Mouse (Mus musculus): Measurements from ENCODE around the gene Slc22a12.

Gene Slc22a12

GRCm38 (mm10) chr19:6494032-6494431, 48.8 kb downstream of the Slc22a12 start:
- ChIA-PET CTCF (interaction anchor here in 3 of 4 experiments (0.6 to 2.3 kb wide), 4 partner anchors 58 to 169 kb away, joined by 3 to 12 read pairs (median 5); no protein-coding TSS in a partner anchor), POLR2A (interaction anchor here in 3 of 4 experiments (0.5 to 3.1 kb wide), 6 partner anchors 13 to 852 kb away, joined by 3 to 11 read pairs (median 6); no protein-coding TSS in a partner anchor)

GRCm38 (mm10) chr19:6493219-6493618, 49.6 kb downstream of the Slc22a12 start:
- CTCF ChIA-PET = interaction anchor here (0.9 to 2.7 kb wide), 16 partner anchors 20 to 343 kb away, joined by 3 to 28 read pairs (median 7); no protein-coding TSS in a partner anchor

GRCm38 (mm10) chr19:6492124-6492523, 50.7 kb downstream of the Slc22a12 start:
- ChIA-PET CTCF (interaction anchor here (0.5 to 3.7 kb wide), 114 partner anchors 9 to 687 kb away, joined by 3 to 28 read pairs (median 4); partner anchors contain the start of genes Bad (in 1 of the 4) and Esrra (in 1 of the 4)), POLR2A (interaction anchor here in 3 of 4 experiments (0.6 to 1.8 kb wide), 16 partner anchors 10 to 417 kb away, joined by 3 to 6 read pairs (median 3); partner anchors contain the start of gene Trmt112 (in 1 of the 3))

More at GRCm38 (mm10) chr19:6493219-6493618, 49.6 kb downstream of the Slc22a12 start:
- POLR2A ChIA-PET = interaction anchor here in 2 of 4 experiments (1.7 to 1.8 kb wide), 2 partner anchors 37 to 59 kb away, joined by 4 to 5 read pairs; no protein-coding TSS in a partner anchor

- ChIA-PET POLR2A (interaction anchor here in 2 of 4 experiments (0.6 to 1.7 kb wide), 13 partner anchors 10 to 418 kb away, joined by 3 to 6 read pairs (median 3); partner anchors contain the start of gene Trmt112 (in 1 of the 2)), CTCF (interaction anchor here (0.5 to 3.7 kb wide), 99 partner anchors 8 to 543 kb away, joined by 3 to 28 read pairs (median 4); partner anchors contain the start of genes Bad (in 1 of the 4) and Esrra (in 1 of the 4))
Observed at GRCm38 (mm10) chr19:6491538-6491937, 51.3 kb downstream of the Slc22a12 start.

- CTCF ChIA-PET = interaction anchor here (0.5 to 4.0 kb wide), 35 partner anchors 13 to 421 kb away, joined by 3 to 24 read pairs (median 3); partner anchors contain the start of genes Men1 (in 1 of the 4) and Tm7sf2 (in 1 of the 4)
- POLR2A ChIA-PET = interaction anchor here in 2 of 4 experiments (0.7 to 1.0 kb wide), 2 partner anchors 17 to 37 kb away, joined by 3 read pairs; no protein-coding TSS in a partner anchor
Observed at GRCm38 (mm10) chr19:6489030-6489429, 53.8 kb downstream of the Slc22a12 start.
